Mouse (Mus musculus): ENCODE measurements around the gene AI837181.

GRCm38 (mm10) chr19:5421784-5422183 is 3.2 kb upstream of the AI837181 start:
- no peak for TF ChIP-seq CTCF (IDR thresholded peaks at IDR 0.05)
- no peak for TF ChIP-seq EP300 (IDR thresholded peaks at IDR 0.05)

Data from lung, postnatal 0 days (tissue).